Mouse (Mus musculus) megakaryocyte, embryonic 14.5 days (primary cell): ENCODE data around the gene Rbm47. TPM values are rescaled to one million over a fixed set of nuclear protein-coding genes. Genes with fewer than 3 reads are reported as not detected.

Source experiments
- H3K27me3 ChIP-seq: replicated peaks from 2 replicates; pipeline ENCODE3; 2012; ENCODE audit warnings: inconsistent platforms
- H3K36me3 ChIP-seq: replicated peaks from 2 replicates; pipeline ENCODE3; 2012; ENCODE audit warnings: low read length, inconsistent platforms, mixed read lengths
- H3K4me1 ChIP-seq: 2 replicates; pipeline ENCODE4 v1.6.1; 2012; ENCODE audit warnings: inconsistent platforms
- H3K4me3 ChIP-seq: replicated peaks from 2 replicates; pipeline ENCODE3; 2012; ENCODE audit warnings: moderate library complexity, mild to moderate bottlenecking, inconsistent platforms
- H3K9me3 ChIP-seq: 2 replicates; pipeline ENCODE4 v1.6.1; 2012; ENCODE audit warnings: inconsistent platforms
- FLI1 ChIP-seq: IDR thresholded peaks from 2 replicates; pipeline ENCODE4 v1.6.1; 2012; ENCODE audit warnings: low read length, inconsistent platforms, mixed read lengths
- GATA1 ChIP-seq: IDR thresholded peaks from 3 replicates; pipeline ENCODE4 v1.6.1; 2012; ENCODE audit warnings: mixed read lengths, low read length, inconsistent platforms, borderline replicate concordance
- polyA plus RNA-seq: library from polyadenylated mRNA; stranded (reverse); fragments of >175 nt; gene quantifications from 2 replicates; pipeline ENCODE4 v1.2.3, GENCODE M21; 2012; ENCODE audit warnings: low replicate concordance; ENCODE audit not compliant: insufficient read depth

Gene Rbm47
- polyA plus RNA-seq, 1 experiment: 4.2 TPM

GRCm38 (mm10) chr5:66106372-66106771, 66.5 kb downstream of the Rbm47 start:
- H3K9me3 ChIP-seq: no peaks in the 10 kb centered on the region
- TF ChIP-seq GATA1 (no peak), FLI1 (no peak)
- peaks cover 15% of the 10 kb centered on the region for H3K4me1 ChIP-seq
- peaks cover 37% of the 10 kb centered on the region for H3K27me3 ChIP-seq
- no peak overlapping the region for H3K4me3 ChIP-seq
- no peaks in the 10 kb centered on the region for H3K36me3 ChIP-seq

- H3K27me3 ChIP-seq: peaks cover 34% of the 10 kb centered on the region
- no peaks in the 10 kb centered on the region for H3K36me3 ChIP-seq
- no peak overlapping the region for H3K4me3 ChIP-seq
- no peaks in the 10 kb centered on the region for H3K9me3 ChIP-seq
- peaks cover 15% of the 10 kb centered on the region for H3K4me1 ChIP-seq
- TF ChIP-seq FLI1 (no peak), GATA1 (no peak)
These were observed 67.0 kb downstream of the Rbm47 start for GRCm38 (mm10) chr5:66105946-66106345.

GRCm38 (mm10) chr5:66105366-66105765, 67.6 kb downstream of the Rbm47 start:
- peaks cover 33% of the 10 kb centered on the region for H3K27me3 ChIP-seq
- H3K4me3 ChIP-seq: peak overlapping the region; percentile 59
- no peak for TF ChIP-seq FLI1
- no peak for TF ChIP-seq GATA1
- peaks cover 15% of the 10 kb centered on the region for H3K4me1 ChIP-seq
- no peaks in the 10 kb centered on the region for H3K36me3 ChIP-seq
- H3K9me3 ChIP-seq: no peaks in the 10 kb centered on the region

- Histone ChIP-seq H3K9me3 (no peaks in the 10 kb centered on the region), H3K36me3 (no peaks in the 10 kb centered on the region), H3K4me1 (peaks cover 15% of the 10 kb centered on the region), H3K27me3 (peaks cover 39% of the 10 kb centered on the region), H3K4me3 (no peak overlapping the region)
- TF ChIP-seq GATA1: no peak
- TF ChIP-seq FLI1: no peak
These were observed 69.5 kb downstream of the Rbm47 start for GRCm38 (mm10) chr5:66103386-66103785.

GRCm38 (mm10) chr5:66102821-66103220, 70.1 kb downstream of the Rbm47 start:
- TF ChIP-seq GATA1 (no peak), FLI1 (no peak)
- no peaks in the 10 kb centered on the region for H3K36me3 ChIP-seq
- peaks cover 38% of the 10 kb centered on the region for H3K27me3 ChIP-seq
- no peaks in the 10 kb centered on the region for H3K9me3 ChIP-seq
- H3K4me1 ChIP-seq: peaks cover 15% of the 10 kb centered on the region
- no peak overlapping the region for H3K4me3 ChIP-seq

- H3K9me3 ChIP-seq: no peaks in the 10 kb centered on the region
- H3K27me3 ChIP-seq: peaks cover 32% of the 10 kb centered on the region
- TF ChIP-seq FLI1 (no peak), GATA1 (no peak)
- no peak overlapping the region for H3K4me3 ChIP-seq
- no peaks in the 10 kb centered on the region for H3K36me3 ChIP-seq
- H3K4me1 ChIP-seq: peaks cover 15% of the 10 kb centered on the region
These were observed 71.3 kb downstream of the Rbm47 start for GRCm38 (mm10) chr5:66101577-66101976.

GRCm38 (mm10) chr5:66100322-66100721, 72.6 kb downstream of the Rbm47 start:
- H3K9me3 ChIP-seq: no peaks in the 10 kb centered on the region
- peaks cover 14% of the 10 kb centered on the region for H3K4me1 ChIP-seq
- TF ChIP-seq GATA1 (no peak), FLI1 (no peak)
- H3K4me3 ChIP-seq: no peak overlapping the region
- no peaks in the 10 kb centered on the region for H3K36me3 ChIP-seq
- H3K27me3 ChIP-seq: peaks cover 31% of the 10 kb centered on the region

- peaks cover 18% of the 10 kb centered on the region for H3K27me3 ChIP-seq
- peaks cover 8% of the 10 kb centered on the region; the same call in 1 of the 2 replicates for H3K9me3 ChIP-seq
- H3K36me3 ChIP-seq: no peaks in the 10 kb centered on the region
- H3K4me1 ChIP-seq: peaks cover 7% of the 10 kb centered on the region; the same call in 1 of the 2 replicates
- H3K4me3 ChIP-seq: no peak overlapping the region
- TF ChIP-seq FLI1 (no peak), GATA1 (no peak)
These were observed 74.6 kb downstream of the Rbm47 start for GRCm38 (mm10) chr5:66098094-66098871.

GRCm38 (mm10) chr5:66096081-66096480, 76.8 kb downstream of the Rbm47 start:
- H3K9me3 ChIP-seq: peaks cover 9% of the 10 kb centered on the region; the same call in 1 of the 2 replicates
- no peak for TF ChIP-seq GATA1
- TF ChIP-seq FLI1: no peak
- peaks cover 16% of the 10 kb centered on the region for H3K27me3 ChIP-seq
- peaks cover 4% of the 10 kb centered on the region; the same call in 1 of the 2 replicates for H3K4me1 ChIP-seq
- H3K4me3 ChIP-seq: no peak overlapping the region
- no peaks in the 10 kb centered on the region for H3K36me3 ChIP-seq

- peaks cover 9% of the 10 kb centered on the region; the same call in 1 of the 2 replicates for H3K9me3 ChIP-seq
- no peaks in the 10 kb centered on the region for H3K36me3 ChIP-seq
- TF ChIP-seq FLI1 (no peak), GATA1 (no peak)
These were observed 77.8 kb downstream of the Rbm47 start for GRCm38 (mm10) chr5:66095166-66095565.

More at GRCm38 (mm10) chr5:66095166-66095565, 77.8 kb downstream of the Rbm47 start:
- H3K4me1 ChIP-seq: peaks cover 9% of the 10 kb centered on the region
- H3K27me3 ChIP-seq: peaks cover 16% of the 10 kb centered on the region
- no peak overlapping the region for H3K4me3 ChIP-seq
